Mouse (Mus musculus): ENCODE results near the gene Antxr1. TPM values are rescaled to one million over a fixed set of nuclear protein-coding genes. Genes with fewer than 3 reads are reported as not detected.

Antxr1 gene
- polyA plus RNA-seq, 1 experiment from 2014 or later, result 29.1 TPM

GRCm38 (mm10) chr6:87207373-87207982 lies 128.1 kb downstream of the Antxr1 start:
- peaks cover 22% of the 10 kb centered on the region for H3K4me1 ChIP-seq (ENCODE audit: control insufficient read depth, insufficient read depth, low read length)
- H3K27ac ChIP-seq (replicated peaks; ENCODE audit: low read depth, low read length), result no peak overlapping the region
- no peaks in the 10 kb centered on the region for H3K27me3 ChIP-seq (replicated peaks; ENCODE audit: control insufficient read depth, insufficient read depth, low read length)
- DNase-seq (ENCODE audit: low spot score) (peak; percentile 74), ATAC-seq (ENCODE audit: low read depth) (no peak)
- H3K4me2 ChIP-seq (ENCODE audit: low read depth, low read length), result no peak overlapping the region
- no peak overlapping the region for H3K4me3 ChIP-seq (ENCODE audit: low read depth, low read length)
- WGBS, result 60% methylated on average over 13 of the region's 13 CpGs
- no peak overlapping the region for H3K9ac ChIP-seq (ENCODE audit: low read depth, low read length)
- H3K9me3 ChIP-seq (ENCODE audit: control insufficient read depth, low read length), result peaks cover 4% of the 10 kb centered on the region; the same call in 1 of the 2 replicates
- peaks cover 23% of the 10 kb centered on the region for H3K36me3 ChIP-seq (ENCODE audit: control insufficient read depth, insufficient read depth, low read length)

- Histone ChIP-seq H3K4me1 (ENCODE audit: control insufficient read depth, insufficient read depth, low read length) (peaks cover 29% of the 10 kb centered on the region), H3K36me3 (ENCODE audit: control insufficient read depth, insufficient read depth, low read length) (peaks cover 18% of the 10 kb centered on the region), H3K27me3 (replicated peaks; ENCODE audit: control insufficient read depth, insufficient read depth, low read length) (no peaks in the 10 kb centered on the region), H3K27ac (replicated peaks; ENCODE audit: low read depth, low read length) (no peak overlapping the region), H3K4me3 (ENCODE audit: low read depth, low read length) (no peak overlapping the region), H3K9ac (ENCODE audit: low read depth, low read length) (no peak overlapping the region), H3K4me2 (ENCODE audit: low read depth, low read length) (no peak overlapping the region), H3K9me3 (ENCODE audit: control insufficient read depth, low read length) (peaks cover 4% of the 10 kb centered on the region; the same call in 1 of the 2 replicates)
- DNase-seq (ENCODE audit: low spot score) (no peak), ATAC-seq (ENCODE audit: low read depth) (no peak)
- WGBS, result 90% methylated on average over 4 of the region's 4 CpGs
Observed at GRCm38 (mm10) chr6:87206790-87207189, 128.8 kb downstream of the Antxr1 start.

GRCm38 (mm10) chr6:87203467-87203866 lies 132.2 kb downstream of the Antxr1 start:
- H3K27me3 ChIP-seq (replicated peaks; ENCODE audit: control insufficient read depth, insufficient read depth, low read length), result no peaks in the 10 kb centered on the region
- H3K4me3 ChIP-seq (ENCODE audit: low read depth, low read length), result no peak overlapping the region
- peaks cover 33% of the 10 kb centered on the region for H3K4me1 ChIP-seq (ENCODE audit: control insufficient read depth, insufficient read depth, low read length)
- 36% methylated on average over 4 of the region's 4 CpGs for whole genome bisulfite sequencing
- no peak overlapping the region for H3K4me2 ChIP-seq (ENCODE audit: low read depth, low read length)
- DNase-seq (ENCODE audit: low spot score), result peak; percentile 79
- peak; percentile 48 for ATAC-seq (ENCODE audit: low read depth)
- H3K27ac ChIP-seq (replicated peaks; ENCODE audit: low read depth, low read length), result peak overlapping the region; percentile 64
- H3K36me3 ChIP-seq (ENCODE audit: control insufficient read depth, insufficient read depth, low read length), result 0 out of 2 replicates have a peak, but pooled peaks cover 8% of the 10 kb centered on the region
- no peak overlapping the region; the same call in 1 of the 2 replicates for H3K9ac ChIP-seq (ENCODE audit: low read depth, low read length)
- H3K9me3 ChIP-seq (ENCODE audit: control insufficient read depth, low read length), result no peaks in the 10 kb centered on the region

GRCm38 (mm10) chr6:87203065-87203464 lies 132.6 kb downstream of the Antxr1 start:
- no peak overlapping the region for H3K4me3 ChIP-seq (ENCODE audit: low read depth, low read length)

GRCm38 (mm10) chr6:87202048-87202605 lies 133.5 kb downstream of the Antxr1 start:
- no peak overlapping the region for H3K4me3 ChIP-seq (ENCODE audit: low read depth, low read length)
- peak overlapping the region; percentile 10; the same call in 1 of the 2 replicates for H3K4me2 ChIP-seq (ENCODE audit: low read depth, low read length)
- peaks cover 33% of the 10 kb centered on the region for H3K4me1 ChIP-seq (ENCODE audit: control insufficient read depth, insufficient read depth, low read length)
- H3K9me3 ChIP-seq (ENCODE audit: control insufficient read depth, low read length), result no peaks in the 10 kb centered on the region
- peak; percentile 91 for DNase-seq (ENCODE audit: low spot score)
- H3K36me3 ChIP-seq (ENCODE audit: control insufficient read depth, insufficient read depth, low read length), result 0 out of 2 replicates have a peak, but pooled peaks cover 8% of the 10 kb centered on the region
- no peaks in the 10 kb centered on the region for H3K27me3 ChIP-seq (replicated peaks; ENCODE audit: control insufficient read depth, insufficient read depth, low read length)
- H3K9ac ChIP-seq (ENCODE audit: low read depth, low read length), result no peak overlapping the region
- peak overlapping the region; percentile 81 for H3K27ac ChIP-seq (replicated peaks; ENCODE audit: low read depth, low read length)
- WGBS, result 43% methylated on average over 13 of the region's 13 CpGs
- ATAC-seq (ENCODE audit: low read depth), result peak; percentile 78

More at GRCm38 (mm10) chr6:87203065-87203464, 132.6 kb downstream of the Antxr1 start:
- peak overlapping the region; percentile 81 for H3K27ac ChIP-seq (replicated peaks; ENCODE audit: low read depth, low read length)
- H3K4me2 ChIP-seq (ENCODE audit: low read depth, low read length), result no peak overlapping the region
- no peaks in the 10 kb centered on the region for H3K9me3 ChIP-seq (ENCODE audit: control insufficient read depth, low read length)
- H3K4me1 ChIP-seq (ENCODE audit: control insufficient read depth, insufficient read depth, low read length), result peaks cover 33% of the 10 kb centered on the region
- H3K9ac ChIP-seq (ENCODE audit: low read depth, low read length), result no peak overlapping the region
- H3K27me3 ChIP-seq (replicated peaks; ENCODE audit: control insufficient read depth, insufficient read depth, low read length), result no peaks in the 10 kb centered on the region
- 46% methylated on average over 2 of the region's 2 CpGs for WGBS
- ATAC-seq (ENCODE audit: low read depth), result peak; percentile 27; the same call in 1 of the 2 replicates
- DNase-seq (ENCODE audit: low spot score), result peak; percentile 68
- 0 out of 2 replicates have a peak, but pooled peaks cover 8% of the 10 kb centered on the region for H3K36me3 ChIP-seq (ENCODE audit: control insufficient read depth, insufficient read depth, low read length)

GRCm38 (mm10) chr6:87189755-87190154 lies 145.9 kb downstream of the Antxr1 start:
- Histone ChIP-seq H3K9ac (ENCODE audit: low read depth, low read length) (no peak overlapping the region), H3K27me3 (replicated peaks; ENCODE audit: control insufficient read depth, insufficient read depth, low read length) (no peaks in the 10 kb centered on the region), H3K27ac (replicated peaks; ENCODE audit: low read depth, low read length) (0 out of 2 replicates have a peak overlapping the region, but pooled peaks have one; percentile 33), H3K4me2 (ENCODE audit: low read depth, low read length) (no peak overlapping the region), H3K9me3 (ENCODE audit: control insufficient read depth, low read length) (no peaks in the 10 kb centered on the region), H3K4me1 (ENCODE audit: control insufficient read depth, insufficient read depth, low read length) (peaks cover 37% of the 10 kb centered on the region), H3K36me3 (ENCODE audit: control insufficient read depth, insufficient read depth, low read length) (peaks cover 59% of the 10 kb centered on the region), H3K4me3 (ENCODE audit: low read depth, low read length) (no peak overlapping the region)
- ATAC-seq (ENCODE audit: low read depth) (no peak), DNase-seq (ENCODE audit: low spot score) (peak; percentile 63)
- 53% methylated on average over 3 of the region's 3 CpGs for WGBS

- DNase-seq (ENCODE audit: low spot score) (peak; percentile 94), ATAC-seq (ENCODE audit: low read depth) (peak; percentile 86)
- 24% methylated on average over 12 of the region's 12 CpGs for WGBS
- Histone ChIP-seq H3K4me1 (ENCODE audit: control insufficient read depth, insufficient read depth, low read length) (peaks cover 36% of the 10 kb centered on the region), H3K27me3 (replicated peaks; ENCODE audit: control insufficient read depth, insufficient read depth, low read length) (no peaks in the 10 kb centered on the region), H3K9ac (ENCODE audit: low read depth, low read length) (no peak overlapping the region), H3K36me3 (ENCODE audit: control insufficient read depth, insufficient read depth, low read length) (peaks cover 59% of the 10 kb centered on the region), H3K27ac (replicated peaks; ENCODE audit: low read depth, low read length) (peak overlapping the region; percentile 73), H3K4me3 (ENCODE audit: low read depth, low read length) (no peak overlapping the region), H3K9me3 (ENCODE audit: control insufficient read depth, low read length) (no peaks in the 10 kb centered on the region), H3K4me2 (ENCODE audit: low read depth, low read length) (no peak overlapping the region)
Observed at GRCm38 (mm10) chr6:87186988-87187387, 148.6 kb downstream of the Antxr1 start.

GRCm38 (mm10) chr6:87184418-87184817 lies 151.2 kb downstream of the Antxr1 start:
- Histone ChIP-seq H3K9ac (ENCODE audit: low read depth, low read length) (no peak overlapping the region), H3K4me2 (ENCODE audit: low read depth, low read length) (no peak overlapping the region), H3K4me3 (ENCODE audit: low read depth, low read length) (no peak overlapping the region), H3K27me3 (replicated peaks; ENCODE audit: control insufficient read depth, insufficient read depth, low read length) (no peaks in the 10 kb centered on the region), H3K27ac (replicated peaks; ENCODE audit: low read depth, low read length) (peak overlapping the region; percentile 75; the same call in 1 of the 2 replicates), H3K4me1 (ENCODE audit: control insufficient read depth, insufficient read depth, low read length) (peaks cover 17% of the 10 kb centered on the region), H3K36me3 (ENCODE audit: control insufficient read depth, insufficient read depth, low read length) (peaks cover 66% of the 10 kb centered on the region), H3K9me3 (ENCODE audit: control insufficient read depth, low read length) (no peaks in the 10 kb centered on the region)
- 87% methylated on average over 3 of the region's 3 CpGs for WGBS
- DNase-seq (ENCODE audit: low spot score), result no peak
- ATAC-seq (ENCODE audit: low read depth), result no peak
